Mouse (Mus musculus): ENCODE results near the gene Epha8.

Epha8 gene

GRCm38 (mm10) chr4:136960068-136960467 lies 3.5 kb upstream of the Epha8 start:
- in situ Hi-C loops (cut with MboI, MseI): no loop called here

GRCm38 (mm10) chr4:136954562-136954961 lies 2.1 kb downstream of the Epha8 start:
- in situ Hi-C loops (cut with MboI, MseI): no loop called here

- in situ Hi-C loops (cut with MboI, MseI): loop anchor here in 1 of 2 experiments (25.0 kb wide), 1 partner anchor 1563 kb away; no protein-coding TSS in a partner anchor
These were observed 7.2 kb downstream of the Epha8 start for GRCm38 (mm10) chr4:136949266-136949989.

GRCm38 (mm10) chr4:136945397-136945796 lies 11.2 kb downstream of the Epha8 start:
- in situ Hi-C loops (cut with MboI, MseI): loop anchor here in 1 of 2 experiments (25.0 kb wide), 1 partner anchor 1567 kb away; no protein-coding TSS in a partner anchor

GRCm38 (mm10) chr4:136944558-136945350 lies 11.9 kb downstream of the Epha8 start:
- in situ Hi-C loops (cut with MboI, MseI): loop anchor here in 1 of 2 experiments (25.0 kb wide), 1 partner anchor 1568 kb away; no protein-coding TSS in a partner anchor

GRCm38 (mm10) chr4:136943175-136943574 lies 13.4 kb downstream of the Epha8 start:
- in situ Hi-C loops (cut with MboI, MseI): loop anchor here in 1 of 2 experiments (25.0 kb wide), 1 partner anchor 1569 kb away; no protein-coding TSS in a partner anchor

- in situ Hi-C loops (cut with MboI, MseI): loop anchor here in 1 of 2 experiments (25.0 kb wide), 1 partner anchor 1570 kb away; no protein-coding TSS in a partner anchor
These were observed 13.9 kb downstream of the Epha8 start for GRCm38 (mm10) chr4:136942761-136943160.

GRCm38 (mm10) chr4:136937935-136938334 lies 18.7 kb downstream of the Epha8 start:
- in situ Hi-C loops (cut with MboI, MseI): loop anchor here in 1 of 2 experiments (25.0 kb wide), 1 partner anchor 1574 kb away; no protein-coding TSS in a partner anchor

- in situ Hi-C loops (cut with MboI, MseI): loop anchor here in 1 of 2 experiments (25.0 kb wide), 1 partner anchor 1575 kb away; no protein-coding TSS in a partner anchor
These were observed 19.3 kb downstream of the Epha8 start for GRCm38 (mm10) chr4:136937344-136937743.

- in situ Hi-C loops (cut with MboI, MseI): loop anchor here in 1 of 2 experiments (25.0 kb wide), 1 partner anchor 1577 kb away; no protein-coding TSS in a partner anchor
These were observed 21.6 kb downstream of the Epha8 start for GRCm38 (mm10) chr4:136934746-136935613.

GRCm38 (mm10) chr4:136930474-136930873 lies 26.1 kb downstream of the Epha8 start:
- in situ Hi-C loops (cut with MboI, MseI): loop anchor here in 1 of 2 experiments (25.0 kb wide), 1 partner anchor 1582 kb away; no protein-coding TSS in a partner anchor

GRCm38 (mm10) chr4:136928928-136929327 lies 27.7 kb downstream of the Epha8 start:
- in situ Hi-C loops (cut with MboI, MseI): loop anchor here in 1 of 2 experiments (10.0 to 25.0 kb wide), 2 partner anchors 146 to 1583 kb away; no protein-coding TSS in a partner anchor

GRCm38 (mm10) chr4:136925804-136926203 lies 30.8 kb downstream of the Epha8 start:
- in situ Hi-C loops (cut with MboI, MseI): loop anchor here in 1 of 2 experiments (10.0 to 25.0 kb wide), 2 partner anchors 149 to 1586 kb away; no protein-coding TSS in a partner anchor

- in situ Hi-C loops (cut with MboI, MseI): loop anchor here in 1 of 2 experiments (10.0 kb wide), 1 partner anchor 150 kb away; no protein-coding TSS in a partner anchor
These were observed 32.1 kb downstream of the Epha8 start for GRCm38 (mm10) chr4:136924529-136924928.

- in situ Hi-C loops (cut with MboI, MseI): no loop called here
These were observed 37.1 kb downstream of the Epha8 start for GRCm38 (mm10) chr4:136919526-136919925.

GRCm38 (mm10) chr4:136918834-136919233 lies 37.8 kb downstream of the Epha8 start:
- in situ Hi-C loops (cut with MboI, MseI): no loop called here

- in situ Hi-C loops (cut with MboI, MseI): no loop called here
These were observed 39.5 kb downstream of the Epha8 start for GRCm38 (mm10) chr4:136917165-136917524.

GRCm38 (mm10) chr4:136916359-136917164 lies 40.1 kb downstream of the Epha8 start:
- in situ Hi-C loops (cut with MboI, MseI): no loop called here

GRCm38 (mm10) chr4:136912841-136913240 lies 43.8 kb downstream of the Epha8 start:
- in situ Hi-C loops (cut with MboI, MseI): no loop called here

- in situ Hi-C loops (cut with MboI, MseI): no loop called here
These were observed 44.8 kb downstream of the Epha8 start for GRCm38 (mm10) chr4:136911804-136912203.
